Mouse (Mus musculus) embryonic facial prominence, embryonic 14.5 days (tissue): ENCODE measurements around the gene Gulp1. TPM values are rescaled to one million over a fixed set of nuclear protein-coding genes. Genes with fewer than 3 reads are reported as not detected.

Source experiments
- ATAC-seq: fragments of 200-750 bp; cut with Nextera tagmentation; 2 replicates; pipeline ENCODE4 v1.8.0; 2017; ENCODE audit warnings: low read depth, moderate number of reproducible peaks, moderate TSS enrichment
- DNase-seq: peaks from one replicate; pipeline ENCODE4 v3.0.0-alpha.2; 2015; ENCODE audit warnings: low spot score
- H3K27ac ChIP-seq: fragments of 300-500 bp; sonication (generic); replicated peaks from 2 replicates; pipeline ENCODE4 v1.5.1; 2014; ENCODE audit warnings: low read depth, mild to moderate bottlenecking, low read length, moderate library complexity
- H3K27me3 ChIP-seq: fragments of 300-500 bp; sonication (generic); replicated peaks from 2 replicates; pipeline ENCODE4 v1.6.1; 2014; ENCODE audit warnings: low read length; ENCODE audit not compliant: control insufficient read depth, insufficient read depth
- H3K36me3 ChIP-seq: fragments of 300-500 bp; sonication (generic); 2 replicates; pipeline ENCODE4 v1.6.1; 2014; ENCODE audit warnings: low read length, mixed read lengths; ENCODE audit not compliant: control insufficient read depth, insufficient read depth
- H3K4me1 ChIP-seq: fragments of 300-500 bp; sonication (generic); 2 replicates; pipeline ENCODE4 v1.6.1; 2014; ENCODE audit warnings: antibody characterized with exemption, low read length; ENCODE audit not compliant: control insufficient read depth, insufficient read depth
- H3K4me2 ChIP-seq: fragments of 300-500 bp; sonication (generic); 2 replicates; pipeline ENCODE4 v1.6.1; 2014; ENCODE audit warnings: low read depth, mild to moderate bottlenecking, low read length, moderate library complexity, mixed read lengths
- H3K4me3 ChIP-seq: fragments of 300-500 bp; sonication (generic); 2 replicates; pipeline ENCODE4 v1.5.1; 2014; ENCODE audit warnings: low read depth, mild to moderate bottlenecking, low read length
- H3K9ac ChIP-seq: fragments of 300-500 bp; sonication (generic); 2 replicates; pipeline ENCODE4 v1.6.1; 2014; ENCODE audit warnings: low read depth, mild to moderate bottlenecking, low read length, moderate library complexity, mixed read lengths
- H3K9me3 ChIP-seq: fragments of 300-500 bp; sonication (generic); 2 replicates; pipeline ENCODE4 v1.6.1; 2016; ENCODE audit warnings: low read length; ENCODE audit not compliant: control insufficient read depth
- WGBS: fragments of 180-500 bp; shearing (Covaris S2); extraction: QIAGEN DNeasy Blood & Tissue Kit; methylation state at CpG from one replicate; pipeline ENCODE4 v1.1.7; 2014; 5-methylcytosine and 5-hydroxymethylcytosine counted together
- polyA plus RNA-seq: library from polyadenylated mRNA; unstranded; fragments of >200 nt; fragmentation: Nextera tagmentation; extraction: Ambion mirVana; gene quantifications from 2 replicates; pipeline ENCODE4 v1.2.1, GENCODE M21; 2014

The Gulp1 gene
- polyA plus RNA-seq, 1 experiment from 2014 or later = 30.7 TPM

DNA sequence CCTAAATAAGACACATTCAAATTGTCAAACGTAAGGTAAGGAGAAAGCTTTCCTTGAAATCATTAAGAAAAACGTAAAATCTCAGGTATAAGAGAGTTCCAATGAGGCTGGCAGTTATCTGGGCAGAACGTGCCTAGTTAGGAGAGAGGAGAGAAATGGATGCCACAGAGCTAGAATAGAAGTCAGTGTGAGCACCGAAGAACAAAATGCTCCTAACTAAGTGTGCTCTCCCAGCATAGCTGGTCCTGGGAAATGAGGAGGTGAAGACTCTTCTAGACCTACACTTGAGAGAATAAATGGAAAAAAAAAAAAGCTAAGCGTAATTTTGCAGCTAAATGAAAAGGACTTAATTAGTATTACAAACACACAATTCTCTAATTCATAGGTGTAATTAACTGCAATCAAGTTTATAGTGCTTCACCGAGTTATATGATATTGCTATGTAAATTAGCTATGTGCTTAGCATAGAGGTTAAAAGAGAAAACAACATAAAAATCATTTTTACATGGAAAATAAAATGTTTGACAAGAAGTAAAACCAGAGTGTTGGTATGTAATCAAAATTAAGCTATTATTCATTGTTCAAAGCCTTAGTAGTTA, 94.5 kb downstream of the Gulp1 start:
- Histone ChIP-seq H3K4me1 (no peaks in the 10 kb centered on the region), H3K27me3 (no peaks in the 10 kb centered on the region), H3K9ac (no peak overlapping the region), H3K9me3 (no peaks in the 10 kb centered on the region), H3K27ac (no peak overlapping the region), H3K4me3 (no peak overlapping the region), H3K4me2 (no peak overlapping the region), H3K36me3 (0 out of 2 replicates have a peak, but pooled peaks cover 5% of the 10 kb centered on the region)
- no peak for DNase-seq
- WGBS = 81% methylated on average over 6 of the region's 6 CpGs
- no peak for ATAC-seq

GRCm38 (mm10) chr1:44678974-44679373, 127.7 kb downstream of the Gulp1 start:
- DNase-seq = peak; percentile 87
- Histone ChIP-seq H3K4me2 (0 out of 2 replicates have a peak overlapping the region, but pooled peaks have one; percentile 18), H3K9me3 (no peaks in the 10 kb centered on the region), H3K9ac (no peak overlapping the region), H3K36me3 (no peaks in the 10 kb centered on the region), H3K4me3 (no peak overlapping the region), H3K27ac (peak overlapping the region; percentile 73), H3K4me1 (peaks cover 8% of the 10 kb centered on the region), H3K27me3 (no peaks in the 10 kb centered on the region)
- 31% methylated on average over 3 of the region's 3 CpGs for WGBS
- ATAC-seq = peak; percentile 70

DNA sequence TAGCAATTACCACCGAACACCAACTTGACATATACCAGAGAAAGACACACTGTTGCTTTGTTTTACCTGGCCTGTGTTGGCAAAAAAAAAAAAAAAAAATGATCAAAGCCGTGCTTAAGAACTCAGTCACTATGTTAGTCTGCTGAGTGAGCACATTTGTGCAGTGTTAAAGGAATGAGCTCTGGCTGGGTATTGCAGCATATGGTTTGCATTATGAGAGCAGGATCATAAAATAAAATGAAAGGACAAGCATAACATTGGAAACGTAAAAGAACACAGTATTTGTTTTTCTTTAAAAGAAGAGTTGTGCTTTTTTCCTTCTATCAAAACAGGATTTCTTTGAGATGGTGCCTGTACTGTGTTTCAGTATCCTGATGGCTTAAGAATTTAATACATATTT, 128.1 kb downstream of the Gulp1 start:
- ATAC-seq (peak; percentile 89), DNase-seq (peak; percentile 93)
- no peak overlapping the region for H3K4me3 ChIP-seq
- peak overlapping the region; percentile 73 for H3K27ac ChIP-seq
- H3K9me3 ChIP-seq = no peaks in the 10 kb centered on the region
- WGBS = 20% methylated on average over 3 of the region's 3 CpGs
- H3K27me3 ChIP-seq = no peaks in the 10 kb centered on the region
- H3K9ac ChIP-seq = no peak overlapping the region
- no peaks in the 10 kb centered on the region for H3K36me3 ChIP-seq
- peaks cover 8% of the 10 kb centered on the region for H3K4me1 ChIP-seq
- H3K4me2 ChIP-seq = 0 out of 2 replicates have a peak overlapping the region, but pooled peaks have one; percentile 18

DNA sequence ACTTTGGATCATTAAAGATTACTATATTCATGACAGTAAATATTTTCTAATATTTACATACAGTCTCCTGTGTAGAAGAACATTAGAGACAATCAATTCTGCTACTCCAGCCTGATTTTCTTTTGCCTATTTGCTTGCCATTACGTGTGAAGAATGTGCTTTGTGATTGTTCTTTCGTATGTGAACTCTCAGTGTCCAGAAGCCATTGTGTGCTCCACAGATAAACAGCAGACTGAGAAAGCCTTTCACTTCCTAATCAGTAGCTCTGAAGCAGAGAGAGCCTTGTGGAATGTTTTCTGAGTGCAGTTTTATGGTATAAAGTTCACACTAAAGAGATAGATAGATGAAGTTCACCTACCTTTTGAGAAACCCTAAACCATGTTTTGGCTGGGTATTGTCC, 131.2 kb downstream of the Gulp1 start:
- 0 out of 2 replicates have a peak, but pooled peaks cover 3% of the 10 kb centered on the region for H3K9me3 ChIP-seq
- no peak overlapping the region for H3K4me3 ChIP-seq
- H3K4me2 ChIP-seq = no peak overlapping the region
- peaks cover 8% of the 10 kb centered on the region for H3K4me1 ChIP-seq
- no peak for ATAC-seq
- no peaks in the 10 kb centered on the region for H3K36me3 ChIP-seq
- 66% methylated on average over 2 of the region's 2 CpGs for WGBS
- DNase-seq = no peak
- H3K27ac ChIP-seq = no peak overlapping the region
- H3K9ac ChIP-seq = no peak overlapping the region
- H3K27me3 ChIP-seq = no peaks in the 10 kb centered on the region

GRCm38 (mm10) chr1:44683723-44684122, 132.4 kb downstream of the Gulp1 start:
- no peak overlapping the region for H3K9ac ChIP-seq
- DNase-seq (no peak), ATAC-seq (no peak)
- WGBS = 70% methylated on average over 6 of the region's 6 CpGs
- H3K4me2 ChIP-seq = no peak overlapping the region
- 0 out of 2 replicates have a peak, but pooled peaks cover 3% of the 10 kb centered on the region for H3K9me3 ChIP-seq
- H3K4me3 ChIP-seq = no peak overlapping the region
- H3K27ac ChIP-seq = no peak overlapping the region
- peaks cover 4% of the 10 kb centered on the region; the same call in 1 of the 2 replicates for H3K4me1 ChIP-seq
- no peaks in the 10 kb centered on the region for H3K27me3 ChIP-seq
- H3K36me3 ChIP-seq = no peaks in the 10 kb centered on the region

- Histone ChIP-seq H3K4me3 (no peak overlapping the region), H3K4me2 (no peak overlapping the region), H3K4me1 (no peaks in the 10 kb centered on the region), H3K9ac (no peak overlapping the region), H3K9me3 (no peaks in the 10 kb centered on the region), H3K36me3 (no peaks in the 10 kb centered on the region), H3K27me3 (no peaks in the 10 kb centered on the region), H3K27ac (no peak overlapping the region)
- DNase-seq (no peak), ATAC-seq (no peak)
- 76% methylated on average over 4 of the region's 4 CpGs for WGBS
Measured at GRCm38 (mm10) chr1:44720785-44721410, 169.6 kb downstream of the Gulp1 start.

- Histone ChIP-seq H3K27me3 (no peaks in the 10 kb centered on the region), H3K4me3 (no peak overlapping the region), H3K4me2 (no peak overlapping the region), H3K9ac (no peak overlapping the region), H3K9me3 (no peaks in the 10 kb centered on the region), H3K36me3 (no peaks in the 10 kb centered on the region), H3K4me1 (0 out of 2 replicates have a peak, but pooled peaks cover under 1% of the 10 kb centered on the region), H3K27ac (no peak overlapping the region)
- DNase-seq (peak; percentile 76), ATAC-seq (no peak)
Measured at GRCm38 (mm10) chr1:44741256-44741655, 189.9 kb downstream of the Gulp1 start.

DNA sequence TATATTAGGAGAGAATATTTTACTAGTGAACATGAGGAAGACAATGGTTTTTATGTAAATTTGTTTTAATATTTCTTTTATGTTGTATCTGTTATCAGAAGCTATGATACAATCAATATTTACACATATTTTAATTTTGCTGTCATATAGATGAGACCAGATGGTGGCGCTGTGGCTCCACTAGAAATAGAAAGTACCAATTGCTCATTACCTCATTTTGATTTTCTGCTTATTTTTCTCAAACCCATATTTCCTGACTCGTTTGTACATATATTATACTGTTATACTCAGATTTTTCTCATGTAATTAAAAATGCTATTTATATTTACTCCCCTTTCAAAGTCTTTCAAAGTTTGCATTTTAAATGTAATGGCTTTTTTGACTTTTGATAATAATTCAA, 194.4 kb downstream of the Gulp1 start:
- Histone ChIP-seq H3K27me3 (no peaks in the 10 kb centered on the region), H3K4me2 (no peak overlapping the region), H3K4me1 (peaks cover 7% of the 10 kb centered on the region; the same call in 1 of the 2 replicates), H3K36me3 (no peaks in the 10 kb centered on the region), H3K9ac (no peak overlapping the region), H3K27ac (no peak overlapping the region; the same call in 1 of the 2 replicates), H3K4me3 (no peak overlapping the region), H3K9me3 (no peaks in the 10 kb centered on the region)
- WGBS = 2% methylated on average over 2 of the region's 2 CpGs
- DNase-seq (peak; percentile 57), ATAC-seq (no peak)
